In genomic region chr1:87621146-87621857, GRCm38 (mm10) we compare ENCODE assay signal across 9 mouse cellular contexts. TPM values are rescaled to one million over a fixed set of nuclear protein-coding genes. Genes with fewer than 3 reads are reported as not detected.
DNase-seq lines count a peak whose midpoint lies in the region; ATAC-seq and TF ChIP-seq lines count a peak whose summit lies in the region.
"Had no signal": no experiment of that assay in that cellular context is flagged by ENCODE, and none has a peak within 500 bp of the region (broad histone marks: within the 10 kb centered on the region; RNA-seq: fewer than 3 reads in every experiment).

No protein-coding gene starts in this region.

- peak overlapping the region; percentile 75 for H3K27ac ChIP-seq in lung, embryonic 16.5 days (ENCODE audit: low read length)
- H3K27ac ChIP-seq in hindbrain, postnatal 0 days = peak overlapping the region; percentile 49
- no peak overlapping the region for H3K27ac ChIP-seq in neural tube, embryonic 15.5 days (replicated peaks)

- H3K36me3 ChIP-seq in lung, embryonic 16.5 days (ENCODE audit: control insufficient read depth, insufficient read depth, low read length) = no peaks in the 10 kb centered on the region
- no peaks in the 10 kb centered on the region for H3K36me3 ChIP-seq in hindbrain, postnatal 0 days (ENCODE audit: insufficient read depth, low read length)
- no peaks in the 10 kb centered on the region for H3K36me3 ChIP-seq in neural tube, embryonic 15.5 days

- 70% methylated on average over 9 of the region's 9 CpGs for WGBS in lung, embryonic 16.5 days
- 86% methylated on average over 9 of the region's 9 CpGs for WGBS in hindbrain, postnatal 0 days
- 88% methylated on average over 9 of the region's 9 CpGs for WGBS in neural tube, embryonic 15.5 days

- peak overlapping the region; percentile 64; the same call in 1 of the 2 replicates for H3K9ac ChIP-seq in lung, embryonic 16.5 days (ENCODE audit: low read length)
- H3K9ac ChIP-seq in hindbrain, postnatal 0 days (replicated peaks; ENCODE audit: low read length) = no peak overlapping the region
- no peak overlapping the region for H3K9ac ChIP-seq in neural tube, embryonic 15.5 days (replicated peaks)

- TF ChIP-seq CTCF in hindbrain, postnatal 0 days (IDR thresholded peaks at IDR 0.05; ENCODE audit: low read depth) = no peak

- ATAC-seq in lung, embryonic 16.5 days (ENCODE audit: low read depth) = peak; percentile 23; the same call in 1 of the 2 replicates
- no peak for ATAC-seq in hindbrain, postnatal 0 days
- ATAC-seq in neural tube, embryonic 15.5 days (ENCODE audit: low FRiP score) = no peak

- peak overlapping the region; percentile 46 for H3K4me2 ChIP-seq in lung, embryonic 16.5 days (ENCODE audit: low read depth, low read length)
- 0 out of 2 replicates have a peak overlapping the region, but pooled peaks have one; percentile 23 for H3K4me2 ChIP-seq in hindbrain, postnatal 0 days (ENCODE audit: low read depth, low read length)
- peak overlapping the region; percentile 11; the same call in 1 of the 2 replicates for H3K4me2 ChIP-seq in neural tube, embryonic 15.5 days

- DNase-seq in lung, postnatal 4 days = no peak
- peak; percentile 60 for DNase-seq in brain, adult 2 months (ENCODE audit: low read depth, low spot score)
- no peak for DNase-seq in hindbrain, postnatal 0 days (ENCODE audit: low spot score)
- DNase-seq in right cerebral cortex, postnatal 36 days (ENCODE audit: low spot score in 2 of 2) = no peak
- no peak for DNase-seq in ovary, postnatal 10 days (ENCODE audit: low spot score)
- no peak for DNase-seq in gastrocnemius, adult 8-10 months (ENCODE audit: low spot score in 2 of 2)
- DNase-seq: cerebellum, adult 8-10 months had no signal

- no peaks in the 10 kb centered on the region for H3K9me3 ChIP-seq in lung, embryonic 16.5 days (ENCODE audit: control insufficient read depth, low read length)
- no peaks in the 10 kb centered on the region for H3K9me3 ChIP-seq in hindbrain, postnatal 0 days (ENCODE audit: low read length)
- H3K9me3 ChIP-seq in neural tube, embryonic 15.5 days (replicated peaks) = no peaks in the 10 kb centered on the region

- H3K27me3 ChIP-seq in lung, embryonic 16.5 days (ENCODE audit: control insufficient read depth, insufficient read depth, low read depth, low read length) = no peaks in the 10 kb centered on the region
- H3K27me3 ChIP-seq in hindbrain, postnatal 0 days (ENCODE audit: insufficient read depth, low read length) = no peaks in the 10 kb centered on the region
- H3K27me3 ChIP-seq in neural tube, embryonic 15.5 days (replicated peaks) = no peaks in the 10 kb centered on the region

- H3K4me3 ChIP-seq in lung, embryonic 16.5 days (ENCODE audit: low read length) = peak overlapping the region; percentile 46
- H3K4me3 ChIP-seq in hindbrain, postnatal 0 days (ENCODE audit: low read length) = no peak overlapping the region
- H3K4me3 ChIP-seq in neural tube, embryonic 15.5 days (replicated peaks) = no peak overlapping the region

- 0 out of 2 replicates have a peak, but pooled peaks cover 2% of the 10 kb centered on the region for H3K4me1 ChIP-seq in lung, embryonic 16.5 days (replicated peaks; ENCODE audit: control insufficient read depth, insufficient read depth, low read length)
- H3K4me1 ChIP-seq in hindbrain, postnatal 0 days (ENCODE audit: insufficient read depth, low read length) = no peaks in the 10 kb centered on the region; the same call in 1 of the 2 replicates
- H3K4me1 ChIP-seq in neural tube, embryonic 15.5 days = no peaks in the 10 kb centered on the region

RNA-seq across cellular contexts. Expression of gene Inpp5d, which starts 1.2 kb away (rescaled TPM):
- 11.9 and 13.6 TPM in 2 replicates for polyA plus RNA-seq in lung, embryonic 16.5 days (2015; fragmentation: Nextera tagmentation; extraction: Ambion mirVana)
- 7.4 and 20.1 TPM in 2 replicates for total RNA-seq in hindbrain, postnatal 0 days (2014; rRNA removed)
- 2.1 and 2.3 TPM in 2 replicates for polyA plus RNA-seq in hindbrain, postnatal 0 days (2015; fragmentation: Nextera tagmentation; extraction: Ambion mirVana)
- 3.2 and 7.6 TPM in 2 replicates for polyA plus RNA-seq in neural tube, embryonic 15.5 days (2015; fragmentation: Nextera tagmentation; extraction: Ambion mirVana)
- 1 to 10 TPM; 1.8 to 3.9 (median 2.6) TPM for total RNA-seq in gastrocnemius, adult 8-10 months (2022)

RNA-seq across cellular contexts. Expression of gene Ngef, which starts 47.6 kb away (rescaled TPM):
- polyA plus RNA-seq in lung, embryonic 16.5 days (2015; fragmentation: Nextera tagmentation; extraction: Ambion mirVana) = 5.6 TPM in 2 replicates
- 42.1 and 49.1 TPM in 2 replicates for total RNA-seq in hindbrain, postnatal 0 days (2014; rRNA removed)
- polyA plus RNA-seq in hindbrain, postnatal 0 days (2015; fragmentation: Nextera tagmentation; extraction: Ambion mirVana) = 32.4 and 35.6 TPM in 2 replicates
- polyA plus RNA-seq in neural tube, embryonic 15.5 days (2015; fragmentation: Nextera tagmentation; extraction: Ambion mirVana) = 30.9 and 32.6 TPM in 2 replicates
- total RNA-seq in gastrocnemius, adult 8-10 months (2022) = under 1 TPM in 3 of 4 experiments, not detected in 1; 0.13 to 0.19 (median 0.16) TPM
